Mouse (Mus musculus) heart, adult 2 months (tissue): Measurements from ENCODE around the gene Ooep.

ENCODE experiments used
- CTCF ChIP-seq: fragments of 200-600 bp; IDR thresholded peaks from 2 replicates; pipeline ENCODE4 v1.8.1; 2022; ENCODE audit warnings: antibody characterized with exemption, mild to moderate bottlenecking, moderate library complexity
- POLR2A ChIP-seq: fragments of 200-500 bp; IDR thresholded peaks from 2 replicates; pipeline ENCODE4 v1.6.1; 2011; ENCODE audit warnings: mild to moderate bottlenecking, low read depth, low read length, control low read depth; ENCODE audit not compliant: insufficient read depth

GRCm38 (mm10) chr9:78371441-78371840, 7.1 kb downstream of the Ooep start:
- no peak for TF ChIP-seq POLR2A
- no peak for TF ChIP-seq CTCF
